Mouse (Mus musculus) retina, adult 2 months (tissue): ENCODE results near the gene Manba.

Experiments used
- DNase-seq: peaks from one replicate; pipeline ENCODE4 v3.0.0-alpha.2; 2012; ENCODE audit warnings: low read depth, low spot score

Gene Manba

GRCm38 (mm10) chr3:135529670-135530069, 44.3 kb downstream of the Manba start:
- no peak for DNase-seq

GRCm38 (mm10) chr3:135531762-135532161, 46.4 kb downstream of the Manba start:
- DNase-seq: no peak

GRCm38 (mm10) chr3:135534103-135534502, 48.7 kb downstream of the Manba start:
- DNase-seq: no peak

GRCm38 (mm10) chr3:135546212-135546923, 61.0 kb downstream of the Manba start:
- DNase-seq: no peak

- DNase-seq: no peak
These were observed 61.9 kb downstream of the Manba start for GRCm38 (mm10) chr3:135547298-135547697.

- DNase-seq: no peak
These were observed 67.5 kb downstream of the Manba start for GRCm38 (mm10) chr3:135552874-135553273.

GRCm38 (mm10) chr3:135555192-135555591, 69.8 kb downstream of the Manba start:
- DNase-seq: no peak

GRCm38 (mm10) chr3:135556052-135556587, 70.7 kb downstream of the Manba start:
- no peak for DNase-seq

- DNase-seq: no peak
These were observed 71.6 kb downstream of the Manba start for GRCm38 (mm10) chr3:135556851-135557662.

GRCm38 (mm10) chr3:135562036-135562435, 76.6 kb downstream of the Manba start:
- DNase-seq: no peak

GRCm38 (mm10) chr3:135563163-135563689, 77.8 kb downstream of the Manba start:
- DNase-seq: no peak

- no peak for DNase-seq
These were observed 79.3 kb downstream of the Manba start for GRCm38 (mm10) chr3:135564706-135565105.

- no peak for DNase-seq
These were observed 79.9 kb downstream of the Manba start for GRCm38 (mm10) chr3:135565306-135565705.

- no peak for DNase-seq
These were observed 82.5 kb downstream of the Manba start for GRCm38 (mm10) chr3:135567888-135568287.

- DNase-seq: no peak
These were observed 83.2 kb downstream of the Manba start for GRCm38 (mm10) chr3:135568633-135569032.

GRCm38 (mm10) chr3:135571540-135571939, 86.1 kb downstream of the Manba start:
- no peak for DNase-seq

GRCm38 (mm10) chr3:135573051-135573450, 87.6 kb downstream of the Manba start:
- no peak for DNase-seq

GRCm38 (mm10) chr3:135575126-135575525, 89.7 kb downstream of the Manba start:
- no peak for DNase-seq

GRCm38 (mm10) chr3:135578588-135579140, 93.3 kb downstream of the Manba start:
- no peak for DNase-seq

GRCm38 (mm10) chr3:135579179-135579578, 93.8 kb downstream of the Manba start:
- DNase-seq: no peak

- DNase-seq: no peak
These were observed 95.2 kb downstream of the Manba start for GRCm38 (mm10) chr3:135580439-135581275.
